Mouse (Mus musculus) hindbrain, embryonic 16.5 days (tissue): ENCODE data around the gene Setd3. TPM values are rescaled to one million over a fixed set of nuclear protein-coding genes. Genes with fewer than 3 reads are reported as not detected.
A peak's percentile ranks its signal among the peaks of the same experiment; 100 is the strongest.

Experiments used
- ATAC-seq: fragments of 200-750 bp; cut with Nextera tagmentation; 2 replicates; pipeline ENCODE4 v1.8.0; 2017; ENCODE audit warnings: moderate TSS enrichment, moderate library complexity
- H3K27ac ChIP-seq: fragments of 300-500 bp; sonication (generic); 2 replicates; pipeline ENCODE4 v1.5.1; 2014; ENCODE audit warnings: low read depth, mild to moderate bottlenecking, control low read depth, low read length, moderate library complexity
- H3K27me3 ChIP-seq: fragments of 300-500 bp; sonication (generic); replicated peaks from 2 replicates; pipeline ENCODE4 v1.6.1; 2014; ENCODE audit warnings: low read length; ENCODE audit not compliant: control insufficient read depth, insufficient read depth
- H3K36me3 ChIP-seq: fragments of 300-500 bp; sonication (generic); 2 replicates; pipeline ENCODE4 v1.6.1; 2014; ENCODE audit warnings: mild to moderate bottlenecking, low read length, moderate library complexity, mixed read lengths; ENCODE audit not compliant: control insufficient read depth, insufficient read depth
- H3K4me1 ChIP-seq: fragments of 300-500 bp; sonication (generic); 2 replicates; pipeline ENCODE4 v1.6.1; 2014; ENCODE audit warnings: low read depth, low read length; ENCODE audit not compliant: control insufficient read depth, insufficient read depth
- H3K4me2 ChIP-seq: fragments of 300-500 bp; sonication (generic); 2 replicates; pipeline ENCODE4 v1.6.1; 2014; ENCODE audit warnings: mild to moderate bottlenecking, low read length, control low read depth, moderate library complexity
- H3K4me3 ChIP-seq: fragments of 300-500 bp; sonication (generic); 2 replicates; pipeline ENCODE4 v1.5.1; 2014; ENCODE audit warnings: mild to moderate bottlenecking, low read length, control low read depth, moderate library complexity
- H3K9ac ChIP-seq: fragments of 300-500 bp; sonication (generic); 2 replicates; pipeline ENCODE4 v1.6.1; 2014; ENCODE audit warnings: low read depth, mild to moderate bottlenecking, control low read depth, low read length, moderate library complexity
- H3K9me3 ChIP-seq: fragments of 300-500 bp; sonication (generic); 2 replicates; pipeline ENCODE4 v1.6.1; 2014; ENCODE audit warnings: mild to moderate bottlenecking, low read length, moderate library complexity; ENCODE audit not compliant: control insufficient read depth
- WGBS: fragments of 180-500 bp; shearing (Covaris S2); extraction: QIAGEN DNeasy Blood & Tissue Kit; methylation state at CpG from one replicate; pipeline ENCODE4 v1.1.7; 2014; 5-methylcytosine and 5-hydroxymethylcytosine counted together
- polyA plus RNA-seq: library from polyadenylated mRNA; unstranded; fragments of >200 nt; fragmentation: Nextera tagmentation; extraction: Ambion mirVana; gene quantifications from 2 replicates; pipeline ENCODE4 v1.2.1, GENCODE M21; 2015

The Setd3 gene
- polyA plus RNA-seq, 1 experiment from 2014 or later = 93.6 TPM

- H3K9me3 ChIP-seq = no peaks in the 10 kb centered on the region
- H3K4me3 ChIP-seq = no peak overlapping the region
- ATAC-seq = no peak
- H3K4me1 ChIP-seq = peaks cover 57% of the 10 kb centered on the region
- H3K9ac ChIP-seq = peak overlapping the region; percentile 33
- no peak overlapping the region for H3K4me2 ChIP-seq
- WGBS = 51% methylated on average over 21 of the region's 21 CpGs
- peak overlapping the region; percentile 58 for H3K27ac ChIP-seq
- no peaks in the 10 kb centered on the region for H3K36me3 ChIP-seq
- H3K27me3 ChIP-seq = no peaks in the 10 kb centered on the region
Observed at GRCm38 (mm10) chr12:108219825-108220616, 40.9 kb upstream of the Setd3 start.

- 27% methylated on average over 15 of the region's 15 CpGs for WGBS
- no peaks in the 10 kb centered on the region for H3K27me3 ChIP-seq
- H3K9me3 ChIP-seq = no peaks in the 10 kb centered on the region
- H3K4me2 ChIP-seq = no peak overlapping the region
- peaks cover 54% of the 10 kb centered on the region for H3K4me1 ChIP-seq
- no peaks in the 10 kb centered on the region for H3K36me3 ChIP-seq
- no peak for ATAC-seq
- H3K27ac ChIP-seq = peak overlapping the region; percentile 58
- peak overlapping the region; percentile 41 for H3K9ac ChIP-seq
- no peak overlapping the region for H3K4me3 ChIP-seq
Observed at GRCm38 (mm10) chr12:108219163-108219562, 40.0 kb upstream of the Setd3 start.

GRCm38 (mm10) chr12:108217572-108217971 is 38.5 kb upstream of the Setd3 start:
- no peak overlapping the region for H3K9ac ChIP-seq
- H3K27me3 ChIP-seq = no peaks in the 10 kb centered on the region
- H3K4me1 ChIP-seq = peaks cover 70% of the 10 kb centered on the region
- H3K4me2 ChIP-seq = no peak overlapping the region
- no peak for ATAC-seq
- no peaks in the 10 kb centered on the region for H3K9me3 ChIP-seq
- no peak overlapping the region for H3K4me3 ChIP-seq
- WGBS = 44% methylated on average over 5 of the region's 5 CpGs
- H3K27ac ChIP-seq = peak overlapping the region; percentile 17; the same call in 1 of the 2 replicates
- H3K36me3 ChIP-seq = no peaks in the 10 kb centered on the region

- Histone ChIP-seq H3K4me3 (no peak overlapping the region), H3K4me1 (peaks cover 76% of the 10 kb centered on the region), H3K4me2 (no peak overlapping the region), H3K27ac (peak overlapping the region; percentile 25; the same call in 1 of the 2 replicates), H3K36me3 (no peaks in the 10 kb centered on the region), H3K9me3 (no peaks in the 10 kb centered on the region), H3K9ac (peak overlapping the region; percentile 20; the same call in 1 of the 2 replicates), H3K27me3 (no peaks in the 10 kb centered on the region)
- ATAC-seq = 0 out of 2 replicates have a peak, but pooled peaks have one; percentile 10
- WGBS = 50% methylated on average over 11 of the region's 11 CpGs
Observed at GRCm38 (mm10) chr12:108216611-108217370, 37.7 kb upstream of the Setd3 start.

DNA sequence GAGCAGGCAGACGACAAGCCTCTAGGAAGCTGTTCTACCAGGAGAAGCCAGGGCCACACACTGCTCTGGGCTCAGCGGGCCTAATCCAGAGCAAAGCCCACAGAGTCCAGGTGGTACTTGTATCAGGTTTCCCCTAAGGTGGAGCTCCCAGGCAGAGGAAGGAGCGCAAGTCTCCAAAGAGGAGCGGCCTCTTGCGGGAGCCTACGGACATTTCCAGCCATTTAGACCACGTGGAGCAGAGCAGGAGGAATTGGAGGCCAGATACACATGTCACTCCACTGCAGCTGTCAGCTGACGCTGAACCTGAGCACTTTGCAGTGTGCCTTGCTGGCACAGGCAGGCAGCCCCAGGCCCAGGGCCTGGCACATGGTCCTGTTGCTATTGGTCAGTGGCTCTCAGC is 36.0 kb upstream of the Setd3 start:
- ATAC-seq = no peak
- H3K4me3 ChIP-seq = no peak overlapping the region
- 53% methylated on average over 8 of the region's 8 CpGs for WGBS
- H3K36me3 ChIP-seq = no peaks in the 10 kb centered on the region; the same call in 1 of the 2 replicates
- no peak overlapping the region for H3K9ac ChIP-seq
- no peaks in the 10 kb centered on the region for H3K9me3 ChIP-seq
- no peak overlapping the region for H3K4me2 ChIP-seq
- no peak overlapping the region for H3K27ac ChIP-seq
- H3K4me1 ChIP-seq = peaks cover 63% of the 10 kb centered on the region
- no peaks in the 10 kb centered on the region for H3K27me3 ChIP-seq

DNA sequence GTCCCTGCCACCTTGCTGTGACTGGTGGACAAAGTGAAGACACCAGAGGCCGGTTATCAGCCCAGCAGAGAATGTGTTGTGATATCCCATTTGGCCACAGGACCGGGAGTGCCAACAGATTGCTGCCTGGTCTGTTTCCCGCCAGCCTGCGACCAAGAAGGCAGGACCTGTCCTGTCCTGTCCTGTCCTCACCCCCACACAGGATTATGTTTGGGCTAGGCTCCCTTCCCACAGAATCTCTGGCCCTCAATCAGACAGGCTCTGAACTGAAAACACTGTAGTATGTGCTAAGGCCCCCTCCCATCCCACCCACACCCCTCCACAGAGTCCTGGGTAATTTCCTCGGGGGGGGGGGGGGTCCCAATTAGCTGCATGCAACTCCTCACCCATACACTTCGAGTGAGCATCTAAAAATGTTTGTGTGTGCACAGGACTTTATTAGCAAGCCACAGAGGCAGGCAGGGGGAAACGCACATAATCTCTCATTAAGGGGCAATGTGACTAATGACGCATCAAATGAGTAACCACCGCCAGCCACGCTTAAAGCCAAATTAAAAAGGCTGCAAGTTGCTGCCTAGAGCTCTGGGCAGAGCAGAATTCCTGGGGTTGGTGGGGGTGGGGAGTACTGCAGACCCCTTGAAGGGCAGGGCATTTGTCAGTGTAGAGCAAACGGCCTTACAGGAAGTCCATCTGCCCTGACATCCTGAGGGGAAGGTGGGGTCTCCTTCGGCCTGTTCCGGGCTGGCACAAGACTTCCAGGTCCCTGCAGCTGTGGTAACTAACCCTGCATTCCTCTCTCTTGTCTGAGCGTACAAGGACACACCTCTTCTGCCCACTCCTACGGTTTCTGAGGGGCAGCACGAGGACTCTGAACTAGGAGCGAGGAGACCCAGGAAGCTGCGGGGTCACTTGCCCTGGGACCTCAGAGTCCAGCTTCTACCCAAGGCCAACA is 34.3 kb upstream of the Setd3 start:
- H3K9ac ChIP-seq = 0 out of 2 replicates have a peak overlapping the region, but pooled peaks have one; percentile 14
- H3K36me3 ChIP-seq = no peaks in the 10 kb centered on the region; the same call in 1 of the 2 replicates
- H3K4me2 ChIP-seq = no peak overlapping the region
- ATAC-seq = no peak
- peaks cover 52% of the 10 kb centered on the region for H3K4me1 ChIP-seq
- peak overlapping the region; percentile 30; the same call in 1 of the 2 replicates for H3K27ac ChIP-seq
- H3K27me3 ChIP-seq = no peaks in the 10 kb centered on the region
- no peak overlapping the region for H3K4me3 ChIP-seq
- H3K9me3 ChIP-seq = no peaks in the 10 kb centered on the region
- WGBS = 43% methylated on average over 18 of the region's 18 CpGs

GRCm38 (mm10) chr12:108212476-108212875 is 33.4 kb upstream of the Setd3 start:
- no peak overlapping the region for H3K4me2 ChIP-seq
- no peaks in the 10 kb centered on the region for H3K27me3 ChIP-seq
- no peak overlapping the region for H3K4me3 ChIP-seq
- peaks cover 50% of the 10 kb centered on the region for H3K4me1 ChIP-seq
- no peaks in the 10 kb centered on the region for H3K9me3 ChIP-seq
- H3K9ac ChIP-seq = no peak overlapping the region
- 72% methylated on average over 6 of the region's 6 CpGs for WGBS
- ATAC-seq = no peak
- H3K27ac ChIP-seq = no peak overlapping the region; the same call in 1 of the 2 replicates
- no peaks in the 10 kb centered on the region; the same call in 1 of the 2 replicates for H3K36me3 ChIP-seq

- H3K27me3 ChIP-seq = no peaks in the 10 kb centered on the region
- ATAC-seq = no peak
- H3K9ac ChIP-seq = no peak overlapping the region
- no peak overlapping the region for H3K4me2 ChIP-seq
- H3K36me3 ChIP-seq = no peaks in the 10 kb centered on the region; the same call in 1 of the 2 replicates
- no peak overlapping the region for H3K4me3 ChIP-seq
- WGBS = 33% methylated on average over 5 of the region's 5 CpGs
- peaks cover 46% of the 10 kb centered on the region for H3K4me1 ChIP-seq
- no peaks in the 10 kb centered on the region for H3K9me3 ChIP-seq
- H3K27ac ChIP-seq = no peak overlapping the region; the same call in 1 of the 2 replicates
Observed at GRCm38 (mm10) chr12:108212071-108212470, 33.0 kb upstream of the Setd3 start.
